Mouse (Mus musculus): ENCODE measurements at regions not wholly inside any gene's neighbourhood (a gene's known extent, or its start where the extent isn't known, plus 50 kb on each side); places are given as distances from the start of the nearest gene placed in this dataset.

- ATAC-seq (ENCODE audit: low FRiP score) (no peak), DNase-seq (ENCODE audit: low spot score) (no peak)
- H3K4me2 ChIP-seq (replicated peaks): no peak overlapping the region
- no peaks in the 10 kb centered on the region for H3K27me3 ChIP-seq (ENCODE audit: control insufficient read depth, insufficient read depth, low read length)
- H3K9ac ChIP-seq: no peak overlapping the region
- no peaks in the 10 kb centered on the region for H3K4me1 ChIP-seq (replicated peaks; ENCODE audit: control insufficient read depth, insufficient read depth, low read length)
- H3K4me3 ChIP-seq (replicated peaks; ENCODE audit: low read length): no peak overlapping the region
- H3K36me3 ChIP-seq (replicated peaks; ENCODE audit: control insufficient read depth, insufficient read depth): no peaks in the 10 kb centered on the region
- H3K9me3 ChIP-seq (ENCODE audit: control insufficient read depth, low read length): no peaks in the 10 kb centered on the region
- 74% methylated on average over 2 of the region's 2 CpGs for WGBS
- no peak overlapping the region for H3K27ac ChIP-seq
These were observed 463.1 kb upstream of the Zfp462 start for GRCm38 (mm10) chr4:54481766-54482165.

- H3K4me3 ChIP-seq (replicated peaks; ENCODE audit: low read length): no peak overlapping the region
- no peak overlapping the region for H3K4me2 ChIP-seq (replicated peaks)
- no peaks in the 10 kb centered on the region; the same call in 1 of the 2 replicates for H3K9me3 ChIP-seq (ENCODE audit: control insufficient read depth, low read length)
- no peak overlapping the region for H3K27ac ChIP-seq
- DNase-seq (ENCODE audit: low spot score) (no peak), ATAC-seq (ENCODE audit: low FRiP score) (no peak)
- no peak overlapping the region for H3K9ac ChIP-seq
- no peaks in the 10 kb centered on the region for H3K36me3 ChIP-seq (replicated peaks; ENCODE audit: control insufficient read depth, insufficient read depth)
- 81% methylated on average over 6 of the region's 6 CpGs for WGBS
- H3K4me1 ChIP-seq (replicated peaks; ENCODE audit: control insufficient read depth, insufficient read depth, low read length): no peaks in the 10 kb centered on the region
- H3K27me3 ChIP-seq (ENCODE audit: control insufficient read depth, insufficient read depth, low read length): no peaks in the 10 kb centered on the region
These were observed 451.8 kb upstream of the Zfp462 start for GRCm38 (mm10) chr4:54493074-54493473.

GRCm38 (mm10) chr4:54497312-54497994 is 447.4 kb upstream of the Zfp462 start:
- WGBS: 99% methylated on average over 2 of the region's 2 CpGs
- Histone ChIP-seq H3K9me3 (ENCODE audit: control insufficient read depth, low read length) (no peaks in the 10 kb centered on the region; the same call in 1 of the 2 replicates), H3K27ac (no peak overlapping the region), H3K4me2 (replicated peaks) (no peak overlapping the region), H3K36me3 (replicated peaks; ENCODE audit: control insufficient read depth, insufficient read depth) (no peaks in the 10 kb centered on the region), H3K4me3 (replicated peaks; ENCODE audit: low read length) (no peak overlapping the region), H3K9ac (no peak overlapping the region), H3K27me3 (ENCODE audit: control insufficient read depth, insufficient read depth, low read length) (no peaks in the 10 kb centered on the region), H3K4me1 (replicated peaks; ENCODE audit: control insufficient read depth, insufficient read depth, low read length) (no peaks in the 10 kb centered on the region)
- ATAC-seq (ENCODE audit: low FRiP score): no peak
- DNase-seq (ENCODE audit: low spot score): no peak

- H3K4me3 ChIP-seq (replicated peaks; ENCODE audit: low read length): no peak overlapping the region
- H3K4me2 ChIP-seq (replicated peaks): no peak overlapping the region
- ATAC-seq (ENCODE audit: low FRiP score) (no peak), DNase-seq (ENCODE audit: low spot score) (no peak)
- 87% methylated on average over 1 of the region's 1 CpGs for WGBS
- no peaks in the 10 kb centered on the region for H3K9me3 ChIP-seq (ENCODE audit: control insufficient read depth, low read length)
- H3K27ac ChIP-seq: no peak overlapping the region
- H3K9ac ChIP-seq: no peak overlapping the region
- H3K4me1 ChIP-seq (replicated peaks; ENCODE audit: control insufficient read depth, insufficient read depth, low read length): no peaks in the 10 kb centered on the region
- no peaks in the 10 kb centered on the region for H3K36me3 ChIP-seq (replicated peaks; ENCODE audit: control insufficient read depth, insufficient read depth)
- H3K27me3 ChIP-seq (ENCODE audit: control insufficient read depth, insufficient read depth, low read length): no peaks in the 10 kb centered on the region
These were observed 428.9 kb upstream of the Zfp462 start for GRCm38 (mm10) chr4:54515934-54516333.

GRCm38 (mm10) chr4:54523283-54523682 is 421.6 kb upstream of the Zfp462 start:
- 81% methylated on average over 5 of the region's 5 CpGs for WGBS

GRCm38 (mm10) chr4:54526003-54526586 is 418.8 kb upstream of the Zfp462 start:
- Histone ChIP-seq H3K27ac (no peak overlapping the region), H3K4me2 (replicated peaks) (no peak overlapping the region), H3K4me1 (replicated peaks; ENCODE audit: control insufficient read depth, insufficient read depth, low read length) (no peaks in the 10 kb centered on the region), H3K27me3 (ENCODE audit: control insufficient read depth, insufficient read depth, low read length) (no peaks in the 10 kb centered on the region), H3K9ac (no peak overlapping the region), H3K36me3 (replicated peaks; ENCODE audit: control insufficient read depth, insufficient read depth) (no peaks in the 10 kb centered on the region), H3K9me3 (ENCODE audit: control insufficient read depth, low read length) (no peaks in the 10 kb centered on the region), H3K4me3 (replicated peaks; ENCODE audit: low read length) (no peak overlapping the region)
- ATAC-seq (ENCODE audit: low FRiP score): no peak
- DNase-seq (ENCODE audit: low spot score): no peak
- 85% methylated on average over 5 of the region's 5 CpGs for WGBS

More at GRCm38 (mm10) chr4:54523283-54523682, 421.6 kb upstream of the Zfp462 start:
- Histone ChIP-seq H3K36me3 (replicated peaks; ENCODE audit: control insufficient read depth, insufficient read depth) (no peaks in the 10 kb centered on the region), H3K27ac (no peak overlapping the region), H3K9ac (no peak overlapping the region), H3K4me2 (replicated peaks) (no peak overlapping the region), H3K4me3 (replicated peaks; ENCODE audit: low read length) (no peak overlapping the region), H3K9me3 (ENCODE audit: control insufficient read depth, low read length) (no peaks in the 10 kb centered on the region), H3K27me3 (ENCODE audit: control insufficient read depth, insufficient read depth, low read length) (no peaks in the 10 kb centered on the region), H3K4me1 (replicated peaks; ENCODE audit: control insufficient read depth, insufficient read depth, low read length) (no peaks in the 10 kb centered on the region)
- ATAC-seq (ENCODE audit: low FRiP score): no peak
- DNase-seq (ENCODE audit: low spot score): no peak

GRCm38 (mm10) chr4:54527660-54528059 is 417.2 kb upstream of the Zfp462 start:
- Histone ChIP-seq H3K36me3 (replicated peaks; ENCODE audit: control insufficient read depth, insufficient read depth) (no peaks in the 10 kb centered on the region), H3K27ac (no peak overlapping the region), H3K27me3 (ENCODE audit: control insufficient read depth, insufficient read depth, low read length) (no peaks in the 10 kb centered on the region), H3K9ac (no peak overlapping the region), H3K4me1 (replicated peaks; ENCODE audit: control insufficient read depth, insufficient read depth, low read length) (no peaks in the 10 kb centered on the region), H3K4me2 (replicated peaks) (no peak overlapping the region), H3K4me3 (replicated peaks; ENCODE audit: low read length) (no peak overlapping the region), H3K9me3 (ENCODE audit: control insufficient read depth, low read length) (no peaks in the 10 kb centered on the region)
- 98% methylated on average over 2 of the region's 2 CpGs for WGBS
- no peak for DNase-seq (ENCODE audit: low spot score)
- no peak for ATAC-seq (ENCODE audit: low FRiP score)

GRCm38 (mm10) chr4:54531739-54532138 is 413.1 kb upstream of the Zfp462 start:
- Histone ChIP-seq H3K4me1 (replicated peaks; ENCODE audit: control insufficient read depth, insufficient read depth, low read length) (no peaks in the 10 kb centered on the region; the same call in 1 of the 2 replicates), H3K9ac (no peak overlapping the region), H3K9me3 (ENCODE audit: control insufficient read depth, low read length) (no peaks in the 10 kb centered on the region), H3K4me3 (replicated peaks; ENCODE audit: low read length) (no peak overlapping the region), H3K27ac (no peak overlapping the region), H3K4me2 (replicated peaks) (no peak overlapping the region), H3K36me3 (replicated peaks; ENCODE audit: control insufficient read depth, insufficient read depth) (no peaks in the 10 kb centered on the region), H3K27me3 (ENCODE audit: control insufficient read depth, insufficient read depth, low read length) (no peaks in the 10 kb centered on the region)
- DNase-seq (ENCODE audit: low spot score): no peak
- WGBS: 77% methylated on average over 2 of the region's 2 CpGs
- ATAC-seq (ENCODE audit: low FRiP score): no peak

GRCm38 (mm10) chr4:54533846-54534245 is 411.0 kb upstream of the Zfp462 start:
- H3K36me3 ChIP-seq (replicated peaks; ENCODE audit: control insufficient read depth, insufficient read depth): no peaks in the 10 kb centered on the region
- ATAC-seq (ENCODE audit: low FRiP score) (peak; percentile 85), DNase-seq (ENCODE audit: low spot score) (peak; percentile 26)
- no peaks in the 10 kb centered on the region for H3K27me3 ChIP-seq (ENCODE audit: control insufficient read depth, insufficient read depth, low read length)
- H3K4me3 ChIP-seq (replicated peaks; ENCODE audit: low read length): no peak overlapping the region
- no peak overlapping the region for H3K4me2 ChIP-seq (replicated peaks)
- no peak overlapping the region for H3K9ac ChIP-seq
- WGBS: 8% methylated on average over 2 of the region's 2 CpGs
- no peak overlapping the region for H3K27ac ChIP-seq
- no peaks in the 10 kb centered on the region; the same call in 1 of the 2 replicates for H3K4me1 ChIP-seq (replicated peaks; ENCODE audit: control insufficient read depth, insufficient read depth, low read length)
- no peaks in the 10 kb centered on the region for H3K9me3 ChIP-seq (ENCODE audit: control insufficient read depth, low read length)
